20 mouse cellular contexts compared by ENCODE assay signal in the genomic region with DNA sequence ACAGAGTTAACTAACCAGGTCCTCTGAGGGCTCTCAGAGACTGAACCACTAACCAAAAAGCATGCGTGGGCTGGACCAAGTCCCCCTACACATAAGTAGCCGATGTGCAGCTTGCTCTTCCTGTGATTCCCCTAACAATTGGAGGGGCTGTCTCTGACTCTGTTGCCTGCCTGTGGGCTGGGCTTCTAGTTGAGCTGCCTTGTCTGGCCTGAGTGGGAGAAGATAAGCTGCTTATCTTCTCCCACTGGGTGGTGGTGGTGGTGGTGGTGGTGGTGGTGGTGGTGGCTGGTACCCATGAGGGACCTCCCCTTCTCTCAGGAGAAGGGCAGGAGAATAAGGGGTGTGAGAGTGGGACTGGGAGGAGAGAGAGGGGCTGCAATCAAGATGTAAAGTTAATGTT. TPM values are rescaled to one million over a fixed set of nuclear protein-coding genes. Genes with fewer than 3 reads are reported as not detected.
DNase-seq lines count a peak whose midpoint lies in the region; ATAC-seq and TF ChIP-seq lines count a peak whose summit lies in the region.
"Had no signal": no experiment of that assay in that cellular context is flagged by ENCODE, and none has a peak within 500 bp of the region (broad histone marks: within the 10 kb centered on the region; RNA-seq: fewer than 3 reads in every experiment).

No protein-coding gene starts in this region.

- no peak for TF ChIP-seq CTCF in intestine, postnatal 0 days (IDR thresholded peaks at IDR 0.05; ENCODE audit: low read depth)
- TF ChIP-seq CTCF in gastrocnemius, adult 2 months (IDR thresholded peaks at IDR 0.05) = no peak

- 68% methylated on average over 2 of the region's 2 CpGs for whole genome bisulfite sequencing in intestine, embryonic 15.5 days
- WGBS in intestine, postnatal 0 days = 66% methylated on average over 2 of the region's 2 CpGs
- WGBS in intestine, embryonic 16.5 days = 70% methylated on average over 2 of the region's 2 CpGs
- 72% methylated on average over 2 of the region's 2 CpGs for WGBS in hindbrain, embryonic 12.5 days

- no peak overlapping the region for H3K4me2 ChIP-seq in intestine, embryonic 15.5 days (replicated peaks)
- no peak overlapping the region for H3K4me2 ChIP-seq in intestine, postnatal 0 days (replicated peaks; ENCODE audit: low read depth)
- no peak overlapping the region for H3K4me2 ChIP-seq in intestine, embryonic 16.5 days (ENCODE audit: low read depth, low read length)
- no peak overlapping the region for H3K4me2 ChIP-seq in hindbrain, embryonic 12.5 days (replicated peaks)
- H3K4me2 ChIP-seq: limb, embryonic 13.5 days; midbrain, embryonic 11.5 days; neural tube, embryonic 15.5 days had no signal

- no peak overlapping the region for H3K4me3 ChIP-seq in intestine, embryonic 15.5 days (replicated peaks)
- H3K4me3 ChIP-seq in intestine, postnatal 0 days (ENCODE audit: low read depth, low read length) = no peak overlapping the region
- no peak overlapping the region for H3K4me3 ChIP-seq in intestine, embryonic 16.5 days (ENCODE audit: low read length)
- no peak overlapping the region for H3K4me3 ChIP-seq in gastrocnemius, adult 2 months
- no peak overlapping the region for H3K4me3 ChIP-seq in hindbrain, embryonic 12.5 days
- H3K4me3 ChIP-seq: embryonic facial prominence, embryonic 10.5 days; limb, embryonic 13.5 days; neural tube, embryonic 15.5 days had no signal

- no peak overlapping the region for H3K27ac ChIP-seq in intestine, embryonic 15.5 days
- no peak overlapping the region for H3K27ac ChIP-seq in intestine, postnatal 0 days (ENCODE audit: low read depth, low read length)
- no peak overlapping the region for H3K27ac ChIP-seq in intestine, embryonic 16.5 days (ENCODE audit: low read length)
- no peak overlapping the region for H3K27ac ChIP-seq in gastrocnemius, adult 2 months
- no peak overlapping the region for H3K27ac ChIP-seq in hindbrain, embryonic 12.5 days
- H3K27ac ChIP-seq: embryonic facial prominence, embryonic 10.5 days; kidney, postnatal 0 days; limb, embryonic 13.5 days; neural tube, embryonic 15.5 days had no signal

- ATAC-seq in intestine, embryonic 15.5 days = peak; percentile 58; the same call in 1 of the 2 replicates
- no peak for ATAC-seq in intestine, postnatal 0 days
- peak; percentile 48; the same call in 1 of the 2 replicates for ATAC-seq in intestine, embryonic 16.5 days
- peak; percentile 97 for ATAC-seq in megakaryocyte progenitor cell, adult 5-6 weeks (replicated peaks; ENCODE audit: poor library complexity)
- ATAC-seq in hindbrain, embryonic 12.5 days (ENCODE audit: low FRiP score) = no peak
- ATAC-seq: inflammation-experienced regulatory T-cells, adult 6 months had no signal

- no peaks in the 10 kb centered on the region for H3K27me3 ChIP-seq in intestine, embryonic 15.5 days (replicated peaks)
- H3K27me3 ChIP-seq in intestine, postnatal 0 days (replicated peaks; ENCODE audit: control insufficient read depth, insufficient read depth, low read length) = no peaks in the 10 kb centered on the region
- no peaks in the 10 kb centered on the region for H3K27me3 ChIP-seq in intestine, embryonic 16.5 days (replicated peaks; ENCODE audit: control insufficient read depth, insufficient read depth, low read length)
- H3K27me3 ChIP-seq in hindbrain, embryonic 12.5 days = no peaks in the 10 kb centered on the region
- H3K27me3 ChIP-seq: limb, embryonic 13.5 days; neural tube, embryonic 15.5 days had no signal

- H3K9me3 ChIP-seq in intestine, embryonic 15.5 days = no peaks in the 10 kb centered on the region
- H3K9me3 ChIP-seq in intestine, postnatal 0 days (ENCODE audit: control insufficient read depth) = no peaks in the 10 kb centered on the region
- no peaks in the 10 kb centered on the region for H3K9me3 ChIP-seq in intestine, embryonic 16.5 days (ENCODE audit: control insufficient read depth, low read length)
- no peaks in the 10 kb centered on the region for H3K9me3 ChIP-seq in hindbrain, embryonic 12.5 days (replicated peaks)
- H3K9me3 ChIP-seq: embryonic facial prominence, embryonic 10.5 days; limb, embryonic 13.5 days; neural tube, embryonic 15.5 days had no signal

- H3K36me3 ChIP-seq in intestine, embryonic 15.5 days = no peaks in the 10 kb centered on the region
- no peaks in the 10 kb centered on the region for H3K36me3 ChIP-seq in intestine, postnatal 0 days (ENCODE audit: control insufficient read depth, insufficient read depth)
- H3K36me3 ChIP-seq in intestine, embryonic 16.5 days (ENCODE audit: control insufficient read depth, insufficient read depth, low read length) = no peaks in the 10 kb centered on the region
- H3K36me3 ChIP-seq in hindbrain, embryonic 12.5 days = no peaks in the 10 kb centered on the region
- H3K36me3 ChIP-seq: embryonic facial prominence, embryonic 10.5 days; limb, embryonic 13.5 days; neural tube, embryonic 15.5 days had no signal

- no peaks in the 10 kb centered on the region for H3K4me1 ChIP-seq in intestine, embryonic 15.5 days (replicated peaks)
- no peaks in the 10 kb centered on the region for H3K4me1 ChIP-seq in intestine, postnatal 0 days (replicated peaks; ENCODE audit: control insufficient read depth, insufficient read depth, low read length)
- H3K4me1 ChIP-seq in intestine, embryonic 16.5 days (ENCODE audit: control insufficient read depth, insufficient read depth, low read length) = no peaks in the 10 kb centered on the region
- H3K4me1 ChIP-seq in hindbrain, embryonic 12.5 days = no peaks in the 10 kb centered on the region
- H3K4me1 ChIP-seq: limb, embryonic 13.5 days; neural tube, embryonic 15.5 days had no signal

- peak; percentile 77 for DNase-seq in MEL-GATA-1-ER (ENCODE audit: extremely low read depth, low read depth)
- DNase-seq in gastrocnemius, adult 2 months = no peak
- no peak for DNase-seq in cerebellum, adult 9-10 months
- DNase-seq: adrenal gland, postnatal 14 days; cerebellum, postnatal 14 days; heart, postnatal 10 days; layer of hippocampus, adult 9-11 months; lung, postnatal 10 days; thymus, adult 18-20 months had no signal

- intact Hi-C loops in gastrocnemius, adult 2 months (cut with DNase I) = no loop called here

- H3K9ac ChIP-seq in intestine, embryonic 15.5 days = no peak overlapping the region
- no peak overlapping the region for H3K9ac ChIP-seq in intestine, postnatal 0 days (ENCODE audit: low read depth, low read length)
- H3K9ac ChIP-seq in intestine, embryonic 16.5 days (ENCODE audit: low read depth, low read length) = no peak overlapping the region
- no peak overlapping the region for H3K9ac ChIP-seq in hindbrain, embryonic 12.5 days
- H3K9ac ChIP-seq: limb, embryonic 13.5 days; neural tube, embryonic 15.5 days had no signal

RNA-seq across cellular contexts. Expression of a gene that starts 11.4 kb away (rescaled TPM):
- polyA plus RNA-seq in intestine, embryonic 15.5 days (2015; fragmentation: Nextera tagmentation; extraction: Ambion mirVana) = 15.4 and 16.6 TPM in 2 replicates
- 20.7 and 22.3 TPM in 2 replicates for polyA plus RNA-seq in intestine, postnatal 0 days (2015; fragmentation: Nextera tagmentation; extraction: Ambion mirVana)
- polyA plus RNA-seq in intestine, embryonic 16.5 days (2015; fragmentation: Nextera tagmentation; extraction: Ambion mirVana) = 20.8 and 21.2 TPM in 2 replicates
- total RNA-seq in megakaryocyte progenitor cell, adult 5-6 weeks (2015) = 25.8 and 34.6 TPM in 2 replicates
- total RNA-seq in megakaryocyte progenitor cell, adult 5-6 weeks (2017) = 17.7 and 29.3 TPM in 2 replicates
- 1 to 10 TPM; 3.9 to 5.9 TPM for total RNA-seq in gastrocnemius, adult 2 months (2021)
- polyA plus RNA-seq in hindbrain, embryonic 12.5 days (2016; fragmentation: Nextera tagmentation; extraction: Ambion mirVana) = 1.8 TPM in 2 replicates

RNA-seq across cellular contexts. Expression of a gene that starts 11.4 kb away (rescaled TPM):
- 70.9 and 78.7 TPM in 2 replicates for polyA plus RNA-seq in intestine, embryonic 15.5 days (2015; fragmentation: Nextera tagmentation; extraction: Ambion mirVana)
- polyA plus RNA-seq in intestine, postnatal 0 days (2015; fragmentation: Nextera tagmentation; extraction: Ambion mirVana) = 51.9 and 53.8 TPM in 2 replicates
- 63.5 and 69.0 TPM in 2 replicates for polyA plus RNA-seq in intestine, embryonic 16.5 days (2015; fragmentation: Nextera tagmentation; extraction: Ambion mirVana)
- total RNA-seq in megakaryocyte progenitor cell, adult 5-6 weeks (2015) = 101 and 117 TPM in 2 replicates
- 37.7 and 44.2 TPM in 2 replicates for total RNA-seq in megakaryocyte progenitor cell, adult 5-6 weeks (2017)
- total RNA-seq in gastrocnemius, adult 2 months (2021) = 10 to 100 TPM; 30.2 TPM
- 42.9 and 45.2 TPM in 2 replicates for polyA plus RNA-seq in hindbrain, embryonic 12.5 days (2016; fragmentation: Nextera tagmentation; extraction: Ambion mirVana)

Comparison
In these comparisons a context has a peak if more than half of its experiments do, and no peak if none do; other contexts are left out.
1. ATAC-seq: peak in intestine, embryonic 15.5 days (single experiment), intestine, embryonic 16.5 days (single experiment) and megakaryocyte progenitor cell, adult 5-6 weeks (single experiment); none in intestine, postnatal 0 days (single experiment) and hindbrain, embryonic 12.5 days (single experiment).